Mouse (Mus musculus) intestine, embryonic 14.5 days (tissue): ENCODE results near the gene Commd7. TPM values are rescaled to one million over a fixed set of nuclear protein-coding genes. Genes with fewer than 3 reads are reported as not detected.
A peak's percentile ranks its signal among the peaks of the same experiment; 100 is the strongest.
"Not testable (repeated sequence)": the region's sequence is repeated elsewhere in the genome, so short reads cannot be mapped to it uniquely, and the experiment has no call there.

Experiments used
- ATAC-seq: fragments of 200-750 bp; cut with Nextera tagmentation; replicated peaks from 2 replicates; pipeline ENCODE4 v1.8.0; 2017; ENCODE audit warnings: low read depth, moderate number of reproducible peaks, moderate TSS enrichment, moderate library complexity; ENCODE audit not compliant: low FRiP score, low TSS enrichment
- DNase-seq: peaks from one replicate; pipeline ENCODE4 v3.0.0-alpha.2; 2018; ENCODE audit warnings: low spot score
- H3K27ac ChIP-seq: fragments of 300-500 bp; sonication (generic); 2 replicates; pipeline ENCODE4 v1.5.1; 2014; ENCODE audit warnings: low read depth, mild to moderate bottlenecking, control low read depth
- H3K27me3 ChIP-seq: fragments of 300-500 bp; sonication (generic); replicated peaks from 2 replicates; pipeline ENCODE4 v1.6.1; 2014; ENCODE audit warnings: low read length, control low read depth; ENCODE audit not compliant: control insufficient read depth, insufficient read depth
- H3K36me3 ChIP-seq: fragments of 300-500 bp; sonication (generic); 2 replicates; pipeline ENCODE4 v1.6.1; 2014; ENCODE audit warnings: low read length, control low read depth; ENCODE audit not compliant: control insufficient read depth, insufficient read depth
- H3K4me1 ChIP-seq: fragments of 300-500 bp; sonication (generic); replicated peaks from 2 replicates; pipeline ENCODE4 v1.6.1; 2014; ENCODE audit warnings: low read length, control low read depth, mixed read lengths; ENCODE audit not compliant: control insufficient read depth, insufficient read depth
- H3K4me2 ChIP-seq: fragments of 300-500 bp; sonication (generic); 2 replicates; pipeline ENCODE4 v1.6.1; 2014; ENCODE audit warnings: low read length
- H3K4me3 ChIP-seq: fragments of 300-500 bp; sonication (generic); 2 replicates; pipeline ENCODE4 v1.5.1; 2014; ENCODE audit warnings: low read depth, low read length, control low read depth, mixed read lengths
- H3K9ac ChIP-seq: fragments of 300-500 bp; sonication (generic); 2 replicates; pipeline ENCODE4 v1.6.1; 2014; ENCODE audit warnings: mild to moderate bottlenecking, low read length
- H3K9me3 ChIP-seq: fragments of 300-500 bp; sonication (generic); 2 replicates; pipeline ENCODE4 v1.6.1; 2016; ENCODE audit warnings: low read length, control low read depth; ENCODE audit not compliant: control insufficient read depth
- WGBS: fragments of 180-500 bp; shearing (Covaris S2); extraction: QIAGEN DNeasy Blood & Tissue Kit; methylation state at CpG from one replicate; pipeline ENCODE4 v1.1.7; 2014; 5-methylcytosine and 5-hydroxymethylcytosine counted together
- polyA plus RNA-seq: library from polyadenylated mRNA; unstranded; fragments of >200 nt; fragmentation: Nextera tagmentation; extraction: Ambion mirVana; gene quantifications from 2 replicates; pipeline ENCODE4 v1.2.1, GENCODE M21; 2014

Commd7 gene
- 67.0 and 76.6 TPM in 2 replicates for polyA plus RNA-seq

GRCm38 (mm10) chr2:153631976-153632870 is at the start of gene Commd7:
TSS of gene Commd7 (minus strand) at chr2:153632781.
- DNase-seq (peak; percentile 93), ATAC-seq (peak; percentile 87)
- Histone ChIP-seq H3K9ac (peak within 1 kb of the TSS; percentile 83), H3K4me2 (peak within 1 kb of the TSS; percentile 66), H3K4me1 (peaks cover 11% of the 10 kb centered on the region), H3K9me3 (no peaks in the 10 kb centered on the region), H3K27me3 (no peaks in the 10 kb centered on the region), H3K4me3 (peak within 1 kb of the TSS; percentile 89), H3K27ac (peak within 1 kb of the TSS; percentile 88), H3K36me3 (peaks cover 21% of the 10 kb centered on the region)
- 5% methylated on average over 53 of the region's 53 CpGs for WGBS

- Histone ChIP-seq H3K27ac (no peak overlapping the region), H3K27me3 (no peaks in the 10 kb centered on the region), H3K9ac (no peak overlapping the region), H3K36me3 (peaks cover 11% of the 10 kb centered on the region; the same call in 1 of the 2 replicates), H3K9me3 (no peaks in the 10 kb centered on the region), H3K4me1 (no peaks in the 10 kb centered on the region), H3K4me3 (no peak overlapping the region), H3K4me2 (no peak overlapping the region)
- ATAC-seq, result no peak
- 85% methylated on average over 1 of the region's 1 CpGs for WGBS
- DNase-seq, result no peak
These were observed 47.4 kb upstream of the Commd7 start for GRCm38 (mm10) chr2:153679959-153680358.

DNA sequence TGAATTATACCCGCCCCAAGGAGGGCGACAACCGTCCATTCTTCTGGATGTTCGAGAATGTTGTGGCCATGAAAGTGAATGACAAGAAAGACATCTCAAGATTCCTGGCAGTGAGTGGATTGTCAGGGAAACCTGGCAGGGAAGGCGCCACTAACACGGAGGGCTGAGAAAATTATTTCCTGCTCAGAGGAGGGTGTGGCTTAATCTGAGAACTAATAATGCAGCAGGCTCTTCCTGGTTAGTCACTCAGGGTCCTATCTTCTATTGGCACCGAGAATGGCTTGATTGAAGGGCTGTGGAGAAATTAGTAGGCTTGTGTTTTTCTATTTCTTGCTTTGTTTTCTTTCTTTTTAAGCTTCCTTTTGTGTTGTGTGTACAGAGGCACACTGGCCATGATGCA is 45.0 kb upstream of the Commd7 start:
- no peaks in the 10 kb centered on the region for H3K9me3 ChIP-seq
- DNase-seq (no peak), ATAC-seq (no peak)
- no peak overlapping the region for H3K9ac ChIP-seq
- no peak overlapping the region for H3K27ac ChIP-seq
- no peak overlapping the region for H3K4me3 ChIP-seq
- H3K36me3 ChIP-seq, result peaks cover 11% of the 10 kb centered on the region; the same call in 1 of the 2 replicates
- no peaks in the 10 kb centered on the region for H3K4me1 ChIP-seq
- WGBS, result 79% methylated on average over 7 of the region's 7 CpGs
- H3K27me3 ChIP-seq, result no peaks in the 10 kb centered on the region
- no peak overlapping the region for H3K4me2 ChIP-seq

DNA sequence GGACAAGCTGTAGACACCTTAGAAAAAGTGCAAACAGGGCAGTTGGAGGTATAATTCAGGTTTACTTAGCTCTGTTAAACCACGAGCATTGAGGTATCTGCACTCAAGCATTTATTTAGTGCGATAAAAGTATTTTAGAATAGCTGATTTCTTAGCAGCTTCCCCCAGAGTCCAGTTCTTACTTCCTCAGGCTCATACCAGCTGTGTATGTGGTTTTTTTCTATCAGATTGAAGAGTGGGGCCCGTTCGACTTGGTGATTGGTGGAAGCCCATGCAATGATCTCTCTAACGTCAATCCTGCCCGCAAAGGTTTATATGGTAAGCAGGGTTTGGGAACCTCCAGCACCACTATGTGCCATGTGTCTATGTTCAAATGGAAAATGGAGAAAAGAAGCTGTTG is 44.4 kb upstream of the Commd7 start:
- no peak overlapping the region for H3K27ac ChIP-seq
- DNase-seq, result no peak
- WGBS, result 90% methylated on average over 6 of the region's 6 CpGs
- peaks cover 11% of the 10 kb centered on the region; the same call in 1 of the 2 replicates for H3K36me3 ChIP-seq
- no peak overlapping the region for H3K9ac ChIP-seq
- H3K27me3 ChIP-seq, result no peaks in the 10 kb centered on the region
- H3K9me3 ChIP-seq, result no peaks in the 10 kb centered on the region
- no peak for ATAC-seq
- no peaks in the 10 kb centered on the region for H3K4me1 ChIP-seq
- H3K4me2 ChIP-seq, result no peak overlapping the region
- no peak overlapping the region for H3K4me3 ChIP-seq

GRCm38 (mm10) chr2:153675364-153675763 is 42.8 kb upstream of the Commd7 start:
- 90% methylated on average over 1 of the region's 1 CpGs for WGBS
- H3K4me3 ChIP-seq, H3K4me2 ChIP-seq, H3K27ac ChIP-seq, H3K9me3 ChIP-seq, ATAC-seq, H3K9ac ChIP-seq, DNase-seq, H3K27me3 ChIP-seq, H3K4me1 ChIP-seq: not testable (repeated sequence)
- H3K36me3 ChIP-seq, result peaks cover 11% of the 10 kb centered on the region; the same call in 1 of the 2 replicates

DNA sequence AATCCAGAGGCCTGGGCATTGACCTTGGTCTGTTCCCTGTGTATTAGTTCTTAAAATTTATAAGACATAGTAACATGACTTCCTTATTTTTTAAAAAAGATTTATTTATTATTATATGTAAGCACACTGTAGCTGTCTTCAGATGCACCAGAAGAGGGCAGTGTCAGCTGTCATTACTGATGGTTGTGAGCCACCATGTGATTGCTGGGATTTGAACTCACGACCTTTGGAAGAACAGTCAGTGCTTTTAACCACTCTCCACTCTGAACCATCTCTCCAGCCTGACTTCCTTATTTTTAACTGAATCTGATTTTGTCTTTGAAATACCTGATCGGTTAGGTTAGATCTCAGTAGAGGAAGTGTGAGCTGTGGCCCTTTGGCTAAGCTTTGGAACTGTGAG is 40.0 kb upstream of the Commd7 start:
- DNase-seq (no peak), ATAC-seq (no peak)
- Histone ChIP-seq H3K27me3 (no peaks in the 10 kb centered on the region), H3K4me3 (no peak overlapping the region), H3K4me2 (no peak overlapping the region), H3K4me1 (no peaks in the 10 kb centered on the region), H3K27ac (no peak overlapping the region), H3K9me3 (no peaks in the 10 kb centered on the region), H3K36me3 (peaks cover 14% of the 10 kb centered on the region; the same call in 1 of the 2 replicates), H3K9ac (no peak overlapping the region)
- 93% methylated on average over 2 of the region's 2 CpGs for WGBS

DNA sequence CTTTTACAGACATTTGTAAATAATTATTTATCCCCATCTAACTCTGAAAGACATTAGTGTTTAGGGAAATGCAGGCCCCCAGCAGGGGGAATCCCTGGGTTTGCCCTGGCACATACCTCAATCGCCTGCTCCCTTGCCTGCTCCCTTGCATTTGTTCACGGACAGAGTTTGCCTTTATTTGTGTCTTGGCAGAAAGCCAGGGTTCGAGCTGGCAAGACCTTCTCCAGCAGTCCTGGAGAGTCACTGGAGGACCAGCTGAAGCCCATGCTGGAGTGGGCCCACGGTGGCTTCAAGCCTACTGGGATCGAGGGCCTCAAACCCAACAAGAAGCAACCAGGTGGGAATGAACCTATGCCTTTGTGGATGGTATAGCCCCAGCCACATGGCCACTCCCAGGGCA is 37.5 kb upstream of the Commd7 start:
- DNase-seq (no peak), ATAC-seq (no peak)
- no peak overlapping the region for H3K9ac ChIP-seq
- H3K27me3 ChIP-seq, result no peaks in the 10 kb centered on the region
- no peaks in the 10 kb centered on the region for H3K9me3 ChIP-seq
- no peaks in the 10 kb centered on the region for H3K4me1 ChIP-seq
- no peak overlapping the region for H3K4me2 ChIP-seq
- WGBS, result 63% methylated on average over 5 of the region's 5 CpGs
- no peak overlapping the region for H3K27ac ChIP-seq
- H3K36me3 ChIP-seq, result 0 out of 2 replicates have a peak, but pooled peaks cover 3% of the 10 kb centered on the region
- H3K4me3 ChIP-seq, result no peak overlapping the region

DNA sequence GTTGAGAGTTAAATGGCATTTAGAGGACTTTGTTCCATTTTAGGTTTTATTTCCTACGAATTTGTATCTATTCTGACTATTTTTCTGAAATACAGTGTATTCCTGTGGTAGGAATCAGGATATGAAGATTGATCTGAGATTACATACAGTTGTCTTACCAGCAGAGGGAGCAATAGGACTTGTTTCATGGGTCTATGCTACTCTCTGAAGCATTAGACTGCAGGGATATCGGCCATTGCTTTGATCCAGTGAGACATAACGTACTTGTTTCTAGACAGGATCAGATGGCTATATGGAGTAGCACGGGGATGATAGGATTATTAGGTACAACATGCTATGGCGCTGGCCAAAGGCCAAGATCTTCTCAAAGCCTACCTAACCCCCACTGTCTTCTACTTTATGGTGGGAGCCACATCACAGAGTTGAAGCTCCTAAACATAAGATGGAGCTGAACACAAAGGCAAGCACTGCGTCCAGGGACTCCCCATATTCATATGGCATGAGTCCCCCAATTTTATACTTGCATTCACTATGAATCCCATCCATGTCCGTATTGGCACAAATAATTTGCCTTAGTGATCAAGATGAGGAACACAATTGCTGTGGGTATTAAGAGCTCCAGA is 36.3 kb upstream of the Commd7 start:
- Histone ChIP-seq H3K36me3 (0 out of 2 replicates have a peak, but pooled peaks cover 3% of the 10 kb centered on the region), H3K4me1 (no peaks in the 10 kb centered on the region), H3K4me3 (no peak overlapping the region), H3K9me3 (no peaks in the 10 kb centered on the region), H3K27me3 (no peaks in the 10 kb centered on the region), H3K4me2 (no peak overlapping the region), H3K27ac (no peak overlapping the region), H3K9ac (no peak overlapping the region)
- ATAC-seq (peak; percentile 62; the same call in 1 of the 2 replicates), DNase-seq (no peak)
- WGBS, result 72% methylated on average over 7 of the region's 7 CpGs
